ENCODE assay signal across 19 mouse cellular contexts in genomic region chr6:148789010-148789673, GRCm38 (mm10). TPM values are rescaled to one million over a fixed set of nuclear protein-coding genes. Genes with fewer than 3 reads are reported as not detected.
DNase-seq lines count a peak whose midpoint lies in the region; ATAC-seq and TF ChIP-seq lines count a peak whose summit lies in the region.
"Had no signal": no experiment of that assay in that cellular context is flagged by ENCODE, and none has a peak within 500 bp of the region (broad histone marks: within the 10 kb centered on the region; RNA-seq: fewer than 3 reads in every experiment).

No protein-coding gene starts in this region.

- H3K27ac ChIP-seq in heart, postnatal 0 days (ENCODE audit: low read depth): 0 out of 2 replicates have a peak overlapping the region, but pooled peaks have one; percentile 20
- H3K27ac ChIP-seq in midbrain, embryonic 14.5 days (replicated peaks; ENCODE audit: low read depth, low read length): no peak overlapping the region
- no peak overlapping the region for H3K27ac ChIP-seq in midbrain, postnatal 0 days (ENCODE audit: low read depth, low read length)
- H3K27ac ChIP-seq: embryonic facial prominence, embryonic 10.5 days; hindbrain, embryonic 14.5 days; limb, embryonic 15.5 days; neural tube, embryonic 13.5 days had no signal

- ATAC-seq in heart, postnatal 0 days (ENCODE audit: insufficient read depth, low read depth): peak; percentile 75
- no peak for ATAC-seq in midbrain, embryonic 14.5 days (ENCODE audit: low FRiP score, low TSS enrichment)
- no peak for ATAC-seq in midbrain, postnatal 0 days (ENCODE audit: low FRiP score)

- H3K36me3 ChIP-seq in heart, postnatal 0 days (replicated peaks; ENCODE audit: control insufficient read depth, insufficient read depth, low read length): peaks cover 54% of the 10 kb centered on the region
- H3K36me3 ChIP-seq in midbrain, embryonic 14.5 days (ENCODE audit: control insufficient read depth, insufficient read depth, low read length): peaks cover 74% of the 10 kb centered on the region
- peaks cover 39% of the 10 kb centered on the region for H3K36me3 ChIP-seq in midbrain, postnatal 0 days (ENCODE audit: insufficient read depth, low read length)

- no peaks in the 10 kb centered on the region for H3K9me3 ChIP-seq in heart, postnatal 0 days (replicated peaks; ENCODE audit: control insufficient read depth, low read length)
- no peaks in the 10 kb centered on the region for H3K9me3 ChIP-seq in midbrain, embryonic 14.5 days (ENCODE audit: control insufficient read depth, low read length)
- no peaks in the 10 kb centered on the region for H3K9me3 ChIP-seq in midbrain, postnatal 0 days (ENCODE audit: low read length)
- H3K9me3 ChIP-seq: embryonic facial prominence, embryonic 10.5 days; limb, embryonic 15.5 days; neural tube, embryonic 13.5 days had no signal

- TF ChIP-seq CTCF in heart, postnatal 0 days (IDR thresholded peaks at IDR 0.05; ENCODE audit: low read depth): no peak
- TF ChIP-seq CTCF in midbrain, postnatal 0 days (IDR thresholded peaks at IDR 0.05): no peak

- DNase-seq in gastrocnemius, adult 18-20 months (ENCODE audit: low spot score): peak; percentile 18
- no peak for DNase-seq in gastrocnemius, postnatal 4 days (ENCODE audit: low spot score in 2 of 2)
- DNase-seq in heart, postnatal 0 days (ENCODE audit: low spot score): peak; percentile 23
- DNase-seq in heart, adult 18-20 months: no peak
- DNase-seq in midbrain, embryonic 14.5 days: peak; percentile 17
- no peak for DNase-seq in midbrain, postnatal 0 days (ENCODE audit: low spot score)
- no peak for DNase-seq in kidney, postnatal 4 days
- DNase-seq: adrenal gland, postnatal 10 days; B cell, adult 2 months; cerebellum, adult 2 months; kidney, adult 11 months; kidney, postnatal 10 days; lung, adult 18-20 months; right cerebral cortex, postnatal 4 days; thymus, postnatal 36 days had no signal

- H3K4me3 ChIP-seq in heart, postnatal 0 days (ENCODE audit: low read depth, low read length): no peak overlapping the region
- no peak overlapping the region for H3K4me3 ChIP-seq in midbrain, embryonic 14.5 days (replicated peaks; ENCODE audit: low read depth, low read length)
- no peak overlapping the region for H3K4me3 ChIP-seq in midbrain, postnatal 0 days (ENCODE audit: low read depth, low read length)
- H3K4me3 ChIP-seq: embryonic facial prominence, embryonic 10.5 days; limb, embryonic 15.5 days; neural tube, embryonic 13.5 days had no signal

- no peak for TF ChIP-seq EP300 in heart, postnatal 0 days (IDR thresholded peaks at IDR 0.05; ENCODE audit: low read depth)

- peak overlapping the region; percentile 9; the same call in 1 of the 2 replicates for H3K4me2 ChIP-seq in heart, postnatal 0 days (ENCODE audit: low read depth, low read length)
- no peak overlapping the region for H3K4me2 ChIP-seq in midbrain, embryonic 14.5 days (ENCODE audit: low read length)
- no peak overlapping the region for H3K4me2 ChIP-seq in midbrain, postnatal 0 days (ENCODE audit: low read depth, low read length, poor library complexity, severe bottlenecking)
- H3K4me2 ChIP-seq: hindbrain, embryonic 14.5 days; limb, embryonic 15.5 days; neural tube, embryonic 13.5 days had no signal

- H3K27me3 ChIP-seq in heart, postnatal 0 days (ENCODE audit: control insufficient read depth, insufficient read depth, low read length): no peaks in the 10 kb centered on the region
- H3K27me3 ChIP-seq in midbrain, embryonic 14.5 days (ENCODE audit: control insufficient read depth, insufficient read depth, low read length): no peaks in the 10 kb centered on the region
- no peaks in the 10 kb centered on the region for H3K27me3 ChIP-seq in midbrain, postnatal 0 days (ENCODE audit: insufficient read depth, low read length)
- H3K27me3 ChIP-seq: limb, embryonic 15.5 days; neural tube, embryonic 13.5 days had no signal

- 35% methylated on average over 9 of the region's 9 CpGs for WGBS in heart, postnatal 0 days
- WGBS in midbrain, embryonic 14.5 days: 89% methylated on average over 9 of the region's 9 CpGs
- 83% methylated on average over 9 of the region's 9 CpGs for WGBS in midbrain, postnatal 0 days

- no peaks in the 10 kb centered on the region for H3K4me1 ChIP-seq in heart, postnatal 0 days (ENCODE audit: control insufficient read depth, insufficient read depth)
- H3K4me1 ChIP-seq in midbrain, embryonic 14.5 days (ENCODE audit: control insufficient read depth, insufficient read depth, low read length): no peaks in the 10 kb centered on the region
- H3K4me1 ChIP-seq in midbrain, postnatal 0 days (ENCODE audit: insufficient read depth, low read length): no peaks in the 10 kb centered on the region
- H3K4me1 ChIP-seq: embryonic facial prominence, embryonic 10.5 days; limb, embryonic 15.5 days; neural tube, embryonic 13.5 days had no signal

- no peak overlapping the region for H3K9ac ChIP-seq in heart, postnatal 0 days (replicated peaks; ENCODE audit: low read depth, low read length)
- H3K9ac ChIP-seq in midbrain, embryonic 14.5 days (replicated peaks; ENCODE audit: low read length): no peak overlapping the region
- no peak overlapping the region for H3K9ac ChIP-seq in midbrain, postnatal 0 days (replicated peaks; ENCODE audit: low read length, poor library complexity, severe bottlenecking)
- H3K9ac ChIP-seq: hindbrain, embryonic 14.5 days; limb, embryonic 15.5 days; neural tube, embryonic 13.5 days had no signal

RNA-seq across cellular contexts. Expression of gene Ipo8, which starts 42.1 kb away (rescaled TPM):
- total RNA-seq in gastrocnemius, adult 18-20 months (2021): 10 to 100 TPM; 15.1 to 16.0 TPM
- total RNA-seq in gastrocnemius, postnatal 4 days (2021): 10 to 100 TPM; 27.3 to 27.7 TPM
- 17.6 and 19.3 TPM in 2 replicates for total RNA-seq in heart, postnatal 0 days (2014; rRNA removed; ENCODE audit: low replicate concordance)
- 9.7 and 10.9 TPM in 2 replicates for polyA plus RNA-seq in heart, postnatal 0 days (2015; fragmentation: Nextera tagmentation; extraction: Ambion mirVana)
- 10 to 100 TPM; 24.9 to 27.3 TPM for total RNA-seq in heart, adult 18-20 months (2021)
- polyA plus RNA-seq in midbrain, embryonic 14.5 days (2014; fragmentation: Nextera tagmentation; extraction: Ambion mirVana): 15.9 and 18.9 TPM in 2 replicates
- 21.7 and 23.6 TPM in 2 replicates for total RNA-seq in midbrain, postnatal 0 days (2014; rRNA removed)
- polyA plus RNA-seq in midbrain, postnatal 0 days (2015; fragmentation: Nextera tagmentation; extraction: Ambion mirVana): 8.8 and 10.4 TPM in 2 replicates

Comparison
In these comparisons a context has a peak if more than half of its experiments do, and no peak if none do; other contexts are left out.
1. DNase-seq: peak in gastrocnemius, adult 18-20 months (single experiment), heart, postnatal 0 days (single experiment) and midbrain, embryonic 14.5 days (single experiment); none in gastrocnemius, postnatal 4 days (0 of 2), heart, adult 18-20 months (0 of 2), midbrain, postnatal 0 days (single experiment) and kidney, postnatal 4 days (0 of 2).